Mouse (Mus musculus) neural tube, embryonic 11.5 days (tissue): ENCODE data around the gene Azin2. TPM values are rescaled to one million over a fixed set of nuclear protein-coding genes. Genes with fewer than 3 reads are reported as not detected.

Experiments
- ATAC-seq: fragments of 200-750 bp; cut with Nextera tagmentation; 2 replicates; pipeline ENCODE4 v1.8.0; 2017; ENCODE audit warnings: moderate number of reproducible peaks, mild to moderate bottlenecking, moderate TSS enrichment, moderate library complexity; ENCODE audit not compliant: insufficient read depth, low FRiP score, low TSS enrichment
- DNase-seq: peaks from one replicate; pipeline ENCODE4 v3.0.0-alpha.2; 2015; ENCODE audit warnings: low spot score
- H3K27ac ChIP-seq: fragments of 300-500 bp; sonication (generic); 2 replicates; pipeline ENCODE4 v1.5.1; 2014; ENCODE audit warnings: low read depth, mild to moderate bottlenecking, low read length
- H3K27me3 ChIP-seq: fragments of 300-500 bp; sonication (generic); 2 replicates; pipeline ENCODE4 v1.6.1; 2014; ENCODE audit warnings: mild to moderate bottlenecking, low read length, mixed read lengths; ENCODE audit not compliant: control insufficient read depth, insufficient read depth
- H3K36me3 ChIP-seq: fragments of 300-500 bp; sonication (generic); 2 replicates; pipeline ENCODE4 v1.6.1; 2014; ENCODE audit warnings: mild to moderate bottlenecking, low read length, moderate library complexity, mixed read lengths; ENCODE audit not compliant: control insufficient read depth, insufficient read depth
- H3K4me1 ChIP-seq: fragments of 300-500 bp; sonication (generic); 2 replicates; pipeline ENCODE4 v1.6.1; 2014; ENCODE audit warnings: low read length, mixed read lengths; ENCODE audit not compliant: control insufficient read depth, insufficient read depth
- H3K4me2 ChIP-seq: fragments of 300-500 bp; sonication (generic); 2 replicates; pipeline ENCODE4 v1.6.1; 2014; ENCODE audit warnings: low read depth, mild to moderate bottlenecking, moderate library complexity
- H3K4me3 ChIP-seq: fragments of 300-500 bp; sonication (generic); 2 replicates; pipeline ENCODE4 v1.5.1; 2014; ENCODE audit warnings: low read depth, low read length
- H3K9ac ChIP-seq: fragments of 300-500 bp; sonication (generic); 2 replicates; pipeline ENCODE4 v1.6.1; 2014; ENCODE audit warnings: mild to moderate bottlenecking, low read length
- H3K9me3 ChIP-seq: fragments of 300-500 bp; sonication (generic); 2 replicates; pipeline ENCODE4 v1.6.1; 2016; ENCODE audit warnings: low read length; ENCODE audit not compliant: control insufficient read depth
- WGBS: fragments of 180-500 bp; shearing (Covaris S2); extraction: QIAGEN DNeasy Blood & Tissue Kit; methylation state at CpG from one replicate; pipeline ENCODE4 v1.1.7; 2014; 5-methylcytosine and 5-hydroxymethylcytosine counted together
- polyA plus RNA-seq: library from polyadenylated mRNA; unstranded; fragments of >200 nt; fragmentation: Nextera tagmentation; extraction: Ambion mirVana; gene quantifications from 2 replicates; pipeline ENCODE4 v1.2.1, GENCODE M21; 2014

Azin2 gene
- polyA plus RNA-seq, 1 experiment from 2014 or later = 12.9 TPM

DNA sequence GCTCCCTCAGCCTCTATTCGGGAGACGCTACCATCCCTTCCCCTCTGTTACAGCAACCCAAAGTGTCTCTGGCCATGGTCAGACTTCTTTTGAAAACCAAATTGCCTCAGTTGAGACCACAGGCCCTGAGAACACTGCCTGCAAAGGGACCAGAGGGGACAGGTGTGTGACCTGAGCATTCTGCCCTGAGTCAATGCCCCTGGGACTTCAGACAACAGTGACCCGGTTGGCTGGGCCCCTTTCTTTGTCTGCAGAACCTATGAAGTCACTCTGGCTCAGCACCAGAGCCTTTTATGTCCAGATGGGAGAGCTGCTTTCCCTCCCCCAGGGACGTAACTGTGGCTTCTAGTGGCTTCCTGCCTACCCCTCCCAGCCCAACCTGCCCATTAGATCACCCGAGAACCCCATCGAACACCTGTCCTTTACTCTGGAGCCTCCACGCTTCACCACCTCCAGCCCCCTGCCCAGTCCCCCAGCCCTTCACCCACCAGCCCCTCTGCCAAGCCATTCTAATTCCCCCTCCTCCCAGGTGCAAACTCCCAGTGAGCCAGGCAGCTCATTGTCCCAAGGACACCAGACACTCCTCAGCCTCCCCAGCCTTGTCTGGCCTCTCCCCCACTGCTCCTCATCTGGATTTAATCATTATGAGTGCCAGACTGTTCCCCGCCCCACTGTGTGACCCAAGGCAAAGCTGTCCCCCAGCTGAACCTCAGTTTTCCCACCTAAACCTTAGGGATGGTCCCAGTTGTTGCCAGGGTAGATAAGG lies 58.0 kb downstream of the Azin2 start:
- no peak overlapping the region for H3K4me3 ChIP-seq
- 0 out of 2 replicates have a peak overlapping the region, but pooled peaks have one; percentile 14 for H3K9ac ChIP-seq
- ATAC-seq (no peak), DNase-seq (peak; percentile 32)
- H3K27me3 ChIP-seq = no peaks in the 10 kb centered on the region
- no peak overlapping the region for H3K4me2 ChIP-seq
- 46% methylated on average over 8 of the region's 8 CpGs for WGBS
- H3K36me3 ChIP-seq = no peaks in the 10 kb centered on the region
- peak overlapping the region; percentile 54; the same call in 1 of the 2 replicates for H3K27ac ChIP-seq
- no peaks in the 10 kb centered on the region for H3K9me3 ChIP-seq
- peaks cover 36% of the 10 kb centered on the region for H3K4me1 ChIP-seq

DNA sequence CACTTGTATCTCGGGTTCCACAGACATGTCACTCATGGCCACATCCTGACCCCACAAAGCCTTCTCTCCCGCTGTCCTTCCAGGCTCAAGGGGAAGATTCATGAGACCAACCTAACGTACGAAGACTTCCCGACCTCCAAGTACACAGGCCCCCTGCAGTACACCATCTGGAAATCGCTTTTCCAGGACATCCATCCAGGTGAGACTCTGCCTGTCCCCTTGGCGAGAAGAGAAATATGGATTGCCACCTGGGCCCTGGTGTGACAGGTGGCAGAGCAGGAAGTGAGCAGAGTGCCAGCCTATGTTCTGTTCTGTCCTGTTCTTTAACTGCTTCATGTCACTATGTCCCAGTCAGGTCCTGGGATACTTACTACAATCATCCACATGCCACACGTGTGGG lies 59.9 kb downstream of the Azin2 start:
- Histone ChIP-seq H3K9me3 (no peaks in the 10 kb centered on the region), H3K36me3 (no peaks in the 10 kb centered on the region), H3K9ac (no peak overlapping the region), H3K27ac (no peak overlapping the region), H3K4me2 (no peak overlapping the region), H3K4me1 (peaks cover 42% of the 10 kb centered on the region), H3K4me3 (no peak overlapping the region), H3K27me3 (no peaks in the 10 kb centered on the region)
- no peak for DNase-seq
- 75% methylated on average over 8 of the region's 8 CpGs for WGBS
- ATAC-seq = no peak

DNA sequence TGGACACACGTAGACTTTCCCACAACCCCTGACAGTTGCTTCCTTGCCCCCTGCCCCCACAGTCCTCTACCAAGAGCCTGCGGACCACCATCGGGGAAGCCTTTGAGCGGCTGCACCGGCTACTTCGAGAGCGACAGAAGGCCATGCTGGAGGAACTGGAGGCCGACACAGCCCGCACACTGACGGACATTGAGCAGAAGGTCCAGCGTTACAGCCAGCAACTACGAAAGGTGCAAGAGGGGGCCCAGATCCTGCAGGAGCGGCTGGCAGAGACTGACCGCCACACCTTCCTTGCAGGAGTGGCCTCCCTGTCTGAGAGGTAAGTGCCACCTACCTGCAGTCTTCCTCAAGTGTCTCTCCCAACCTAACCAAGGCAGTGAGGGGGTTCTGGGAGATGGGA lies 61.8 kb downstream of the Azin2 start:
- no peaks in the 10 kb centered on the region for H3K36me3 ChIP-seq
- 79% methylated on average over 14 of the region's 14 CpGs for WGBS
- H3K27ac ChIP-seq = peak overlapping the region; percentile 90; the same call in 1 of the 2 replicates
- H3K4me2 ChIP-seq = no peak overlapping the region
- ATAC-seq = no peak
- no peaks in the 10 kb centered on the region for H3K27me3 ChIP-seq
- H3K9me3 ChIP-seq = no peaks in the 10 kb centered on the region
- H3K4me3 ChIP-seq = no peak overlapping the region
- H3K9ac ChIP-seq = no peak overlapping the region
- H3K4me1 ChIP-seq = peaks cover 35% of the 10 kb centered on the region
- no peak for DNase-seq

DNA sequence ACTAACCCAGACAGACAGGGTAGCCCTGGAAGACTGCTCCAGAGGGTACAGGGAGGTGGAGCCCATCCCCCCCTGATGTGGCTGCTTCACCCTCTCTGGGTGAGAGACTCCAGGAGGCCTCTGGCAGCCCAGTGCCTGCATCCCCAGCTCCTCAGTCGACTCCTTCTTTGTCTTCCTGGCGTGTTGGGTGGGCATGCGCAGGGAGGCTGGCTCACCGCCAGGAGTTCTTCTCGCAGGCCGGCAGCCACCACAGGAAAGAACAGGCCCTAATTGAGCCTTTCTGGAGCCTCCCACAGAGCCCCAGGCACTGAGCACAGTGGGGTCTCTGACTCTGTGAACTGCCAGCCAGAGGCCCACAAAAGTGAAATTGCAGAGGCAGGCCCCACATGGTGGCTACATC lies 62.9 kb downstream of the Azin2 start:
- no peaks in the 10 kb centered on the region for H3K9me3 ChIP-seq
- no peak overlapping the region for H3K4me3 ChIP-seq
- H3K4me1 ChIP-seq = peaks cover 25% of the 10 kb centered on the region
- H3K4me2 ChIP-seq = peak overlapping the region; percentile 10; the same call in 1 of the 2 replicates
- peak overlapping the region; percentile 60 for H3K9ac ChIP-seq
- H3K36me3 ChIP-seq = no peaks in the 10 kb centered on the region
- 4% methylated on average over 6 of the region's 6 CpGs for WGBS
- H3K27me3 ChIP-seq = no peaks in the 10 kb centered on the region
- DNase-seq = peak; percentile 86
- H3K27ac ChIP-seq = peak overlapping the region; percentile 90
- ATAC-seq = peak; percentile 79

DNA sequence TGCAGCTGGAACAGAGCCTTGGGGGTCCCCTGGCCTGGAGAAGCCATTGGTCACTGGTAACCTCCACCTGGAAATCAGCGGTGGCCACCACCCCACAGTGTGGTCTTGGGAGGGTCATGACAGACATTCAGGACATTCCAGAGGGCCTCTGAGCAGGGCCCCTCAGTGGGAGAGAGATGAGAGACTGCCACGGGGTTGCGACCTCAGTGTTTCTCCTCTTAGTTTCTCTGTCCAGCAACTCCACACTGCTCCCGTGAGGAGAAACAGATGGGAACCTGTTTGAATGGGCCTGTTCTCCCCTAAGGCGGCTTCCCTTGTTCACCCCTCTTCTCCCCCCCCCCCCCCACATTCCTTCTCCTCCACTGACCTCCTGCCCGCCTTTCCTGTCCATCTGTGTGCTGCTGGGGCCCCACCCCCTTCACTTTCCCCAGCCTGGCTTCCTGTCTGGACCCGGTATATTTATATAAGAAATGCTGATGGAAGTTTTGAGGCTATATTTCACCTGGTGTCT lies 64.3 kb downstream of the Azin2 start:
- WGBS = 16% methylated on average over 7 of the region's 7 CpGs
- ATAC-seq = no peak
- H3K4me2 ChIP-seq = no peak overlapping the region

DNA sequence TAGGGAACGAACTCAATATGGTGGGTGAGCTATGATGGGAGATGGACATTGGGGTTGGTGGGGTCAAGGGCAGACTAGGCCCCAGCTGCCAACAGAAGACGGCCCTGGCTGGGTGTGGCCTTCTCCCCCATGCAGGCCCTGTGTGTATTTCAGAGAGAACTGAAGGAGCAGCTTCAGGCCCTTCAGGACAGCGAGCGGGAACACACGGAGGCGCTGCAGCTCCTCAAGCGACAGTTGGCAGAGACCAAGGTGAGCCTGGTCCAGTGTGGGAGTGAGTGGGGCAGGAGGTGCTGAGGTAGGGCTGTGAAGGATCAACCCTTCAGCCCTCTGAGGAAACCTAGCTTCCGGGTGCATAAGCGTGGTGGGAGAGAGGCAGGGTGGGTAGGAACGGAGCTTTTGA lies 65.6 kb downstream of the Azin2 start:
- no peak overlapping the region for H3K4me2 ChIP-seq
- H3K27ac ChIP-seq = no peak overlapping the region
- H3K4me1 ChIP-seq = peaks cover 19% of the 10 kb centered on the region
- no peak overlapping the region for H3K4me3 ChIP-seq
- H3K36me3 ChIP-seq = no peaks in the 10 kb centered on the region
- H3K9ac ChIP-seq = no peak overlapping the region
- 92% methylated on average over 10 of the region's 10 CpGs for WGBS
- ATAC-seq (no peak), DNase-seq (no peak)
- no peaks in the 10 kb centered on the region for H3K27me3 ChIP-seq
- H3K9me3 ChIP-seq = no peaks in the 10 kb centered on the region

More for the DNA sequence above, 64.3 kb downstream of the Azin2 start:
- peaks cover 19% of the 10 kb centered on the region for H3K4me1 ChIP-seq
- H3K9ac ChIP-seq = no peak overlapping the region
- H3K36me3 ChIP-seq = no peaks in the 10 kb centered on the region
- H3K27ac ChIP-seq = peak overlapping the region; percentile 3; the same call in 1 of the 2 replicates
- no peaks in the 10 kb centered on the region for H3K27me3 ChIP-seq
- peak; percentile 66 for DNase-seq
- no peaks in the 10 kb centered on the region for H3K9me3 ChIP-seq
- no peak overlapping the region for H3K4me3 ChIP-seq

DNA sequence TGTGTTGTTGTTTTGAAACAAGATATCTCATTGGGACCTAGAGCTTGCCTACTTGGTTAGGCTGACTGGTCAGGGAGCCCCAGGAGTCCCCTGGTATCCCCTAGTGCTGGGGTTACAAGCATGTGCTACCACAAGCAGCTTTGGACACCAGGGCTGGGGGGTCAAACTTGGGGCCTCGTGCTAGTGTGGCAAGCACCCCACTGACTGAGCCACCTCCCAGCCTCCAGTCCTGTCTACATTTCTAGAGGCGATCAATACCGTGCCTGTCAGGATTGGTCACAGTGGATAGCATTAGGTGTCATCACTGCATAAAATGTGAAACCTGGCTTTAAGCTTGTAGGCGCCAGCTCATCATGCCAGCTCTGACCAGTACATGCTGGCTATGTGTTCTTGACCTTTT lies 66.4 kb downstream of the Azin2 start:
- Histone ChIP-seq H3K4me3 (no peak overlapping the region), H3K4me2 (no peak overlapping the region), H3K9me3 (no peaks in the 10 kb centered on the region), H3K36me3 (no peaks in the 10 kb centered on the region), H3K27me3 (no peaks in the 10 kb centered on the region), H3K27ac (no peak overlapping the region), H3K9ac (no peak overlapping the region), H3K4me1 (peaks cover 19% of the 10 kb centered on the region)
- DNase-seq = no peak
- ATAC-seq = no peak
- 88% methylated on average over 4 of the region's 4 CpGs for WGBS

DNA sequence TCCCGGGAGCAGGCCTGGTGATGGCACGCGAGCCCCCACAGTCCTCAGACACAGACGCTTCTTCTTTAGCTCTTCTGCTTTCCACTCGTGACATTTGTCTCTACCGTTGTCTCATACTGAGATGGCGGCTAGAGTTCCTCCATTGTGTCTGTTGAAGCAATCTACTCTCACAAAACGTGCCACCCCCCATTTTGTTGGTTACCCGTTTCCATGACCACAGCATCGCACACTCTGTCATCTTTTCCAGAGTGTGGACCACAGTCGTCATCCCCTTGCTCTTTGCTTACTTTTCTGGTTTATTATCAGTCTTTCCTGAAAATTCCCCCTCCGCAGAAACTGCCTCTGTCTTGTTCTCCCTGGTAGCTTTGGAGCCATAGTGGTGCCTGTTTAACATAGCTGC lies 68.1 kb downstream of the Azin2 start:
- Histone ChIP-seq H3K9me3 (no peaks in the 10 kb centered on the region), H3K27me3 (no peaks in the 10 kb centered on the region), H3K4me1 (peaks cover 5% of the 10 kb centered on the region), H3K36me3 (no peaks in the 10 kb centered on the region), H3K27ac (no peak overlapping the region), H3K4me3 (no peak overlapping the region), H3K9ac (no peak overlapping the region), H3K4me2 (no peak overlapping the region)
- WGBS = 81% methylated on average over 12 of the region's 12 CpGs
- ATAC-seq = no peak
- no peak for DNase-seq

DNA sequence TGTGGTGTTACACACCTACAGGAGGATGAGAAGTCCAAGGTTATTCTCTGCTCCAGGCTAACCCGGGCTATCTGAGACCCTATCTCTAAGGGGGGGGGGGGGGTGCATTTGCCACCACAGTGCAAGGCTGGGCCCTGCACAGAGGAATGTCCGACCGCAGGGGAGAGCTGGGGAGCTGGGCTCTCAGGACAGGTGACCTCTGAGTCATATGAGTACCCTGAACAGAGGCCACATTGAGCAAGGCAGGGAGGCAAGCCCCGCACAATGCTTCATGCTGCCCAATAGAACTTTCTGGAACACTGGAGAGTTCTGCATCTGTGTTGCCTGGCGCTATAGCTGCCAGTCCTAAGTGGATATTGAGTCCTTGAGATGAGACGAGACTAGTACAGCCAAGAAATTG lies 70.1 kb downstream of the Azin2 start:
- no peak overlapping the region for H3K9ac ChIP-seq
- no peaks in the 10 kb centered on the region for H3K4me1 ChIP-seq
- no peaks in the 10 kb centered on the region for H3K27me3 ChIP-seq
- no peaks in the 10 kb centered on the region for H3K9me3 ChIP-seq
- H3K4me3 ChIP-seq = no peak overlapping the region
- 82% methylated on average over 6 of the region's 6 CpGs for WGBS
- no peaks in the 10 kb centered on the region for H3K36me3 ChIP-seq
- DNase-seq (no peak), ATAC-seq (no peak)
- H3K27ac ChIP-seq = no peak overlapping the region
- no peak overlapping the region for H3K4me2 ChIP-seq
